Mouse (Mus musculus) spleen, adult 2 months (tissue): ENCODE measurements at regions not wholly inside any gene's neighbourhood (a gene's known extent, or its start where the extent isn't known, plus 50 kb on each side); places are given as distances from the start of the nearest gene placed in this dataset.

Experiments used
- CTCF ChIP-seq: fragments of 200-500 bp; IDR thresholded peaks from 2 replicates; pipeline ENCODE4 v1.5.1; 2011; ENCODE audit warnings: mild to moderate bottlenecking, inconsistent platforms; ENCODE audit not compliant: insufficient read depth, insufficient read length, insufficient replicate concordance; ENCODE audit errors: extremely low read depth
- POLR2A ChIP-seq: fragments of 200-500 bp; IDR thresholded peaks from 2 replicates; pipeline ENCODE4 v1.6.1; 2011; ENCODE audit warnings: low read depth, low read length, inconsistent platforms

GRCm38 (mm10) chr2:148117420-148117819 is 70.7 kb upstream of the Foxa2 start:
- TF ChIP-seq CTCF (no peak), POLR2A (no peak)
